Mouse (Mus musculus) Muller cell, postnatal 12 days (primary cell): ENCODE measurements around the gene Gse1.

Experiments
- DNase-seq: peaks from one replicate; pipeline ENCODE4 v3.0.0-alpha.2; 2015; ENCODE audit errors: inconsistent ontology term

The Gse1 gene

DNA sequence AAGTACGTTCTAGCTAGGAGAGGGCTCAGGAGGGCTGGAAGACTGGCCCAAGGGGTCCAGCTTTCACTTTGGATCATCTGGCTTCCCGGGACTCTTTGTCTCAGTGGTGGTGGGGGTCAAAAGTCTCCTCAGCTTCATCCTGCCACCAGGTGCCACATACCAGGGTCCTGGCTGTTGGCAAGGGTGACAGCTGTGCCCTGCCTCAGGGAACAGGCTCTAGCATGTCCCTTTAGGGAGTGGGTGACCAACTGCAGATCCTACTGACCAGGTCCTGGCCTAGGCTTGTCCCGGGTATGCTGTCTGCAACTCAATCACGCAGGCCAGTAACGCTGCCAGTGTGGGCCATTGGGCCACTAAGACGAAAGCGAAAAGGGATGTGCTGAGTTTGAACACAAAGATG lies 15.7 kb upstream of the Gse1 start:
- DNase-seq: no peak

- no peak for DNase-seq
These were observed 15.0 kb upstream of the Gse1 start for GRCm38 (mm10) chr8:120213229-120213628.

- DNase-seq: no peak
These were observed 14.3 kb upstream of the Gse1 start for GRCm38 (mm10) chr8:120213939-120214338.

DNA sequence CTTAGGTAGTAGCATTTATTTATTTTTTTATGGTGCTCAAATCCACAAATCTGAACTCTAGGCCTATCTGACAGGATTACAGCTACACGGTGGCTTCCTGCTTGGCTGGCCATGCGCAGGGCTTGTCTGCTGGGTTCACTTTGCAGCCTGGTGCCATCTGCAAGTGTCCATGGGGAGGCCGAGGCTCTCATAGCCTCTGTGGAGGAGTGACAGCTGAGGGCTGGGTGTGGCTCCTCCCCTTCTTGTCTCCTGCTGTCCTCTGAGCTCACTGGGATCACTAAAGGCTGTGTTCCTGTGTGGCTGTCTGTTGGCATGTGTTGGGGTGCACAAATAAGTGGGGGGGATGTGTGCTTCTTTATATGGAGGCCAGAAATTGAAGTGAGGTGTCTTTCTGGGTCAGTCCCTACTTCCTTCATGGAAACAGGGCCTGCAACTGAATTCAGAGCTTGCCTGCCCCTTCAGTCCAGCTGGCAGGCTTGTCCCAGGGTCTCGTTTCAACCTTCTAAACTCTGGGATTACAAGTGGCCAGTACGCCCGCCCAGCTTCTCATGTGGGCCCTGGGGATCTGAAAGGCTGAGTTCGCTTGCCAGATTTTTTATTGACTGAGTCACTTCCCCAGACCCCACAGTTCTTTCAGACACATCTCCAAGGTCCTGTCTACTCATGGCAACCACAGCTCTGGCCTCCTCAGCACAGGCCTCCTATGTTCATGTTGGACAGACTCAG lies 12.7 kb upstream of the Gse1 start:
- peak; percentile 86 for DNase-seq

DNA sequence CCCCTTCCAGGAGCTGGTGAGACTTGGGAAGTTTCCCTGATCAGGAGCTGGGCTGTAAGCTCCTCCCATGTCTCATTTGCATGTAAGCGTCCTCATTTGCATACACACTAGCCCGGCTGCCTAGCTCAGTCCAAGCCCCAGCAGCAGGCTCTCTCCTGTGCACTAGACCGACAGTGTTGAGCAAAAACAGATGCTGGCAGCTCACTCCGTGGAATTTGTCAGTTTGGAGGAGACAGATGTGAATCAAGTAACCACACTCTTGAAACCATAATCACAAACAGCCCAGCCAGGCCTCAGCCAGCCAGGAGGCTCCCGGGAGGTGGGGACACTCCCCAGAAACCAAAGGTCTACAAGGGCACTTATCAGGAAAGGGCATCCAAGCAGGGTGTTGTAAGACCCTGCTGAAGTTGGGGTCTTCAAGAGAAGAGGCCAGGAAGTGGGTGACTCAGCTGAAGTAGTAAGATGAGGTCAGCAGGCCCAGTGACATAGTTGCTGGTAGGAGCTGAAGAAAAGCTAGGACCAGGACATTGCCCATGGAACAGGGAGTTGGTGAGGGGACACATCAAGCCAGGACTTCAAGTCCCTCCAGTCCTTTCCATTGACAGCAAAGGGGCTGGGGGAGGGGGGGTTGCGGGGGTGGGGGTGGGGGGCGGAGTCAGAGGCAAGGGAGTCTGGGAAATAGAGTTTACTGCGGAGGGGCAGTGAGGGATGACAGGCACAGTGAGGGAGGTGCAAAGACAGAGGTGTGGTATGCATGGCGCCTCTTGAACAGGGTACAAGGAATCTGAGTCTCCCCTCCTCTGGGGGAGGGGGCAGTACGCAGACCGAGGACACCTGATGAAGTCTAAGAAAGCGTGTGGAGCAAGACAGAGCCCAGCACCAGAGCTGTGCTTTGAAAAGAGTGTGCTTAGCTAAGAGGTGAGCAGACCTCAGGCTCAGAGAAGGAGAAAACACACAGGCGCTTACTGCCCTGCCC lies 11.1 kb upstream of the Gse1 start:
- DNase-seq: peak; percentile 81

- DNase-seq: no peak
These were observed 5.7 kb upstream of the Gse1 start for GRCm38 (mm10) chr8:120222548-120222947.

- DNase-seq: no peak
These were observed 3.5 kb upstream of the Gse1 start for GRCm38 (mm10) chr8:120224521-120225420.

GRCm38 (mm10) chr8:120225421-120226151 lies 2.7 kb upstream of the Gse1 start:
- DNase-seq: peak; percentile 94

- DNase-seq: peak; percentile 60
These were observed 1.3 kb upstream of the Gse1 start for GRCm38 (mm10) chr8:120226700-120227577.

GRCm38 (mm10) chr8:120227578-120227876 lies 729 bp upstream of the Gse1 start:
- no peak for DNase-seq

DNA sequence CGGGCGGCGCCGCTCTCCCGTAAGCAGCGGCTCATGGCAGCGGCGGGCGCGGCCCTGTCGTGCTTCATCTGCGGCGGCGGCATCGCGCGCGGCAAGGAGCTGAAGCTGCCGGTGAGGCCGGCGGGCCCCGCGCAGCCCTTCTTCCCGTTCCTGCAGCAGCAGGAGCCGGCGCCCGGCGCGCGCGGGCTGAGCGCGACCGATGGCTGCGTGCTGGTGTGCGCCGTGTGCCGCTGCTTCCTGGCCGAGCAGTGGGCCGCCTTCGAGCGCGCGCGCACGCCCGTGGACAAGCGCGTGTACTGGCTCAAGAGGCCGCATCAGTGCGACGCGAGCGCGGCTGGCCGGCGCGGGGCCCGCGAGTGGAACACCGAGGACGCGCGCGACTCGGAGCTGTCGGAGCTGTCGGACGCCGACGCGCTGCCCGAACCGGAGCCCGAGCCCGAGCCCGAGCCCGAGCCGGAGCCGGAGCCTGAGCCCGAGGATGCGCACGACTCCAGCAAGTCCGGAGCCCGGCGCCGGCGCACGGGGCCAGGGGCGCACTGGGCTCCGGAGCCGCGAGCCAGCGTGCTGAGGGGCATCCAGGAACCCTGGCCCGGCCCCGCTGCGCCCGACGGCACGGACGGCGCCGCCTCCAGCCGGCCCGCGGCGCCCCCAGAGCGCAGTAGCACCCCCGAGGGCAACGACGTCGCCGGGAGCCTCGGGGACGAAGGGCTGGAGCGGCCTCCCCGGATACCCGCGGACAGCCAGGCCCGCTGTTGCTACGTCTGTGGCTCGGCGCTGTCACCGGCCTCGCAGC lies 721 bp downstream of the Gse1 start:
- peak; percentile 66 for DNase-seq

DNA sequence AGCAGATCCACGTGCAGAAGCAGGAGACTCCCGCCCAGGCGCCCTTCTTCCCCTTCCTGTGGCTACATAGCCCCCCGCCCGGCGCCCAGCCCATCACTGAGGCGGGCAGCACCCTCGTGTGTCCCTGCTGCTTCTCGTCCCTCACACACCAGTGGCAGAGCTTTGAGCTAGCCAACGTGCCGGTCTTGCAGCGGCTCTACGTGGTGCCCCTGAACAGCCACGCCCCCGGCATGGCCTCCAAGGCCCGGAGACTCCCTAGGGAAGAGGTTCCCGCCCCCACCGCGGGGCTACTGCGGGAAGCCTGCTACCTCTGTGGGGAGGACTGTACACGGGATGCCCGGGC lies 1.3 kb downstream of the Gse1 start:
- DNase-seq: no peak

- DNase-seq: no peak
These were observed 1.8 kb downstream of the Gse1 start for GRCm38 (mm10) chr8:120230081-120230480.

- no peak for DNase-seq
These were observed 2.7 kb downstream of the Gse1 start for GRCm38 (mm10) chr8:120230715-120231614.

DNA sequence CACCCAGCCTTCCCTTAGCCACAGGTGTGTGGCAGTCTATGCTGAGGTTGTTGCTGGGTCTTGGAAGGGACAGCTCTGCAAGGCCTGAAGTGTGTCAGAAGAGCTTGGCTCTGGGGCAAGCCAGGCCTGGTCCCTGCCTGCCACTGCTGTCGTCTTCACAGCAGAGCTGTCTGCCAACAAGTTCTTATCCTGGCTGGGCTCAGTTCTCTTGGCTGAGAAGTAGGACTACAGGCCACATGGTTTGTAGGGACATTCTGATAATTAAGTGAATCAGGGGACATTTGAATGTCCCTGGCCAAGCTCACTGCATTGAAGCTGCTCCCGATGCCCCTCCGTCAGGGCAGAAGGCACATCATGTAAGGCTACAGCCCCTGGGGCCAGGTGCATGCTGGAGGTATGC lies 3.6 kb downstream of the Gse1 start:
- no peak for DNase-seq

- DNase-seq: no peak
These were observed 4.1 kb downstream of the Gse1 start for GRCm38 (mm10) chr8:120232398-120232797.

- no peak for DNase-seq
These were observed 4.7 kb downstream of the Gse1 start for GRCm38 (mm10) chr8:120232913-120233312.

DNA sequence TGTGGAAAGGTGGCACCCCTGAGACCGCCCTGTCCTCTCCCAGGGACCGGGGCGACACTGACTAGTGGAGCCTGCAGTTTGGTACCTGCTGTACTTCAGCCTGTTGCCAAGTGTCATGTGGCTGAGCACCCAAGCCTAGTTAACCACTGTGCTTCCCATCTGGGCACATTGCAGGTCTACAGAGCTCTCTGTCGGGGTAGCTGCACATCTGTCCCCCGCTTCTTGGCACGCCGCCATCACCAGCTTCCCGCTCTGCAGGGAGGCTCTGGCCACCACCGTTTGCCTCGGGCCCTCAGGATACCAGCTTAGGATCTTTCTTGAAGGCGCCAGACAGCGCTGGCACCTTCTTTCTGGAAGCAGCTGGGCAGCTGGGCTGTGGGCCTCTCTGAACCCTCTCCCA lies 6.2 kb downstream of the Gse1 start:
- DNase-seq: no peak

GRCm38 (mm10) chr8:120234866-120235265 lies 6.6 kb downstream of the Gse1 start:
- no peak for DNase-seq
